Mouse (Mus musculus): ENCODE results near the gene Siglech. TPM values are rescaled to one million over a fixed set of nuclear protein-coding genes. Genes with fewer than 3 reads are reported as not detected.

The Siglech gene
- 0.86 and 1.0 TPM in 2 replicates for polyA plus RNA-seq (2014; fragmentation: Nextera tagmentation; extraction: Ambion mirVana)

GRCm38 (mm10) chr7:55767926-55768325 lies at the start of gene Siglech:
TSS of gene Siglech (plus strand) at chr7:55768178.
- H3K4me1 ChIP-seq (replicated peaks; ENCODE audit: control insufficient read depth, insufficient read depth, low read length) = no peaks in the 10 kb centered on the region
- ATAC-seq (ENCODE audit: low FRiP score) (no peak), DNase-seq (ENCODE audit: low spot score) (no peak)
- H3K27ac ChIP-seq (ENCODE audit: low read depth, low read length) = no peak within 1 kb of the TSS
- H3K9me3 ChIP-seq (ENCODE audit: control insufficient read depth, low read length) = no peaks in the 10 kb centered on the region
- WGBS = 52% methylated on average over 3 of the region's 3 CpGs
- no peak within 1 kb of the TSS for H3K4me3 ChIP-seq (ENCODE audit: low read depth, low read length)
- no peak within 1 kb of the TSS for H3K9ac ChIP-seq (ENCODE audit: low read depth, low read length)
- no peaks in the 10 kb centered on the region for H3K27me3 ChIP-seq (ENCODE audit: control insufficient read depth, insufficient read depth, low read length)
- no peak within 1 kb of the TSS for H3K4me2 ChIP-seq (replicated peaks; ENCODE audit: low read depth, low read length)
- H3K36me3 ChIP-seq (ENCODE audit: control insufficient read depth, insufficient read depth, low read length) = no peaks in the 10 kb centered on the region

GRCm38 (mm10) chr7:55722673-55723072 lies 45.3 kb upstream of the Siglech start:
- DNase-seq (ENCODE audit: low spot score) (no peak), ATAC-seq (ENCODE audit: low FRiP score) (no peak)
- 81% methylated on average over 7 of the region's 7 CpGs for WGBS
- H3K4me3 ChIP-seq (ENCODE audit: low read depth, low read length) = no peak overlapping the region
- no peak overlapping the region for H3K9ac ChIP-seq (ENCODE audit: low read depth, low read length)
- H3K4me2 ChIP-seq (replicated peaks; ENCODE audit: low read depth, low read length) = no peak overlapping the region
- no peaks in the 10 kb centered on the region for H3K36me3 ChIP-seq (ENCODE audit: control insufficient read depth, insufficient read depth, low read length)
- H3K4me1 ChIP-seq (replicated peaks; ENCODE audit: control insufficient read depth, insufficient read depth, low read length) = no peaks in the 10 kb centered on the region
- no peaks in the 10 kb centered on the region for H3K27me3 ChIP-seq (ENCODE audit: control insufficient read depth, insufficient read depth, low read length)
- no peak overlapping the region for H3K27ac ChIP-seq (ENCODE audit: low read depth, low read length)
- H3K9me3 ChIP-seq (ENCODE audit: control insufficient read depth, low read length) = no peaks in the 10 kb centered on the region

GRCm38 (mm10) chr7:55728903-55729302 lies 39.1 kb upstream of the Siglech start:
- no peak overlapping the region for H3K4me3 ChIP-seq (ENCODE audit: low read depth, low read length)
- no peak overlapping the region for H3K27ac ChIP-seq (ENCODE audit: low read depth, low read length)
- WGBS = 95% methylated on average over 1 of the region's 1 CpGs
- no peaks in the 10 kb centered on the region for H3K9me3 ChIP-seq (ENCODE audit: control insufficient read depth, low read length)
- no peaks in the 10 kb centered on the region for H3K4me1 ChIP-seq (replicated peaks; ENCODE audit: control insufficient read depth, insufficient read depth, low read length)
- no peak overlapping the region for H3K4me2 ChIP-seq (replicated peaks; ENCODE audit: low read depth, low read length)
- H3K27me3 ChIP-seq (ENCODE audit: control insufficient read depth, insufficient read depth, low read length) = no peaks in the 10 kb centered on the region
- ATAC-seq (ENCODE audit: low FRiP score) (no peak), DNase-seq (ENCODE audit: low spot score) (no peak)
- no peaks in the 10 kb centered on the region for H3K36me3 ChIP-seq (ENCODE audit: control insufficient read depth, insufficient read depth, low read length)
- H3K9ac ChIP-seq (ENCODE audit: low read depth, low read length) = no peak overlapping the region

DNA sequence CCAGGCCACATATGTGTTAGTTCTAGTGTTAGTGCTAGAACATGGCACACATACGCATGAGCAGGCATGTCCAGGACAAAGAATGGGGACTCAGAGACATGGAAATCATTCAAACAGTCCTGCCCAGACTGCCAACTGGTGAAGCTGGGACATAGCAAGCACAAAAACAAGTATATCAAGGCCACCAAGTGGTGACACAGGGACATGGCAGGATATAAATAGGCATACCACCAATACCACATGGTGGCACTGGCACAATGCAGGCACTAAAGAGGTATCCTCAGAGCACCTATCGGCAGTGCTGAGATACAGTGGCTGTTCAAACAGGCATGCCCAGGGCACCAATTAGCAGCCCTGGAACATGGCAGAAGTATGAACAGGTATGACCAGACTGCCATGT lies 33.5 kb upstream of the Siglech start:
- ATAC-seq (ENCODE audit: low FRiP score) (no peak), DNase-seq (ENCODE audit: low spot score) (no peak)
- Histone ChIP-seq H3K4me1 (replicated peaks; ENCODE audit: control insufficient read depth, insufficient read depth, low read length) (no peaks in the 10 kb centered on the region), H3K27me3 (ENCODE audit: control insufficient read depth, insufficient read depth, low read length) (no peaks in the 10 kb centered on the region), H3K4me3 (ENCODE audit: low read depth, low read length) (no peak overlapping the region), H3K36me3 (ENCODE audit: control insufficient read depth, insufficient read depth, low read length) (no peaks in the 10 kb centered on the region), H3K27ac (ENCODE audit: low read depth, low read length) (no peak overlapping the region), H3K9ac (ENCODE audit: low read depth, low read length) (no peak overlapping the region), H3K4me2 (replicated peaks; ENCODE audit: low read depth, low read length) (no peak overlapping the region), H3K9me3 (ENCODE audit: control insufficient read depth, low read length) (no peaks in the 10 kb centered on the region)
- 97% methylated on average over 2 of the region's 2 CpGs for WGBS

GRCm38 (mm10) chr7:55737125-55737912 lies 30.7 kb upstream of the Siglech start:
- Histone ChIP-seq H3K9me3 (ENCODE audit: control insufficient read depth, low read length) (no peaks in the 10 kb centered on the region), H3K27me3 (ENCODE audit: control insufficient read depth, insufficient read depth, low read length) (no peaks in the 10 kb centered on the region), H3K4me1 (replicated peaks; ENCODE audit: control insufficient read depth, insufficient read depth, low read length) (no peaks in the 10 kb centered on the region), H3K4me2 (replicated peaks; ENCODE audit: low read depth, low read length) (no peak overlapping the region), H3K27ac (ENCODE audit: low read depth, low read length) (no peak overlapping the region), H3K36me3 (ENCODE audit: control insufficient read depth, insufficient read depth, low read length) (no peaks in the 10 kb centered on the region), H3K4me3 (ENCODE audit: low read depth, low read length) (no peak overlapping the region), H3K9ac (ENCODE audit: low read depth, low read length) (no peak overlapping the region)
- WGBS = 57% methylated on average over 4 of the region's 4 CpGs
- peak; percentile 63 for ATAC-seq (ENCODE audit: low FRiP score)
- peak; percentile 39 for DNase-seq (ENCODE audit: low spot score)

- no peak overlapping the region for H3K9ac ChIP-seq (ENCODE audit: low read depth, low read length)
- H3K4me2 ChIP-seq (replicated peaks; ENCODE audit: low read depth, low read length) = no peak overlapping the region
- no peak for ATAC-seq (ENCODE audit: low FRiP score)
These were observed 24.2 kb upstream of the Siglech start for GRCm38 (mm10) chr7:55743614-55744267.

GRCm38 (mm10) chr7:55744566-55745220 lies 23.3 kb upstream of the Siglech start:
- 0 out of 2 replicates have a peak, but pooled peaks have one; percentile 25 for ATAC-seq (ENCODE audit: low FRiP score)
- H3K4me1 ChIP-seq (replicated peaks; ENCODE audit: control insufficient read depth, insufficient read depth, low read length) = no peaks in the 10 kb centered on the region
- peak; percentile 11 for DNase-seq (ENCODE audit: low spot score)

More at GRCm38 (mm10) chr7:55743614-55744267, 24.2 kb upstream of the Siglech start:
- Histone ChIP-seq H3K36me3 (ENCODE audit: control insufficient read depth, insufficient read depth, low read length) (no peaks in the 10 kb centered on the region), H3K27me3 (ENCODE audit: control insufficient read depth, insufficient read depth, low read length) (no peaks in the 10 kb centered on the region), H3K9me3 (ENCODE audit: control insufficient read depth, low read length) (no peaks in the 10 kb centered on the region), H3K27ac (ENCODE audit: low read depth, low read length) (no peak overlapping the region), H3K4me3 (ENCODE audit: low read depth, low read length) (no peak overlapping the region), H3K4me1 (replicated peaks; ENCODE audit: control insufficient read depth, insufficient read depth, low read length) (no peaks in the 10 kb centered on the region)
- DNase-seq (ENCODE audit: low spot score) = no peak
- WGBS = 95% methylated on average over 3 of the region's 3 CpGs

DNA sequence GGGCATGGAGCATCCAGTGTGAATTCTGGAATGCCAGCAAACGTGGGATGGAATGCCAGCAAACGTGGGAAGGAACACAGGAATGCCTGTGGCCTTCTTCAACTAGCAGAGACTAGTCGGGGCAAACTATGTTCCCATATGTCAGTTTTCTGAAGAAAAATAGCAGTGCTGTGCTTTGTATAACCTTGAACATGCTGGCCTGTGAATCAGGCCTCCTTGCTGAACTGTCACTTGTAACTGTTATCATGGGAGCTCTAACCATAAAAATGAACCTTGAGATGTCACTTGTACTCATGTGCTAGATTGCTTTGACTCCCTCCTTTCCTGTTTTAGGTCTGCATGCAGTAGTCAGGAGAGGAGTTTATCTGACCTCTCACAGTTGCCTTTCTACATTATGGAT lies 17.1 kb upstream of the Siglech start:
- ATAC-seq (ENCODE audit: low FRiP score) = no peak
- no peak overlapping the region for H3K27ac ChIP-seq (ENCODE audit: low read depth, low read length)
- no peak overlapping the region for H3K4me2 ChIP-seq (replicated peaks; ENCODE audit: low read depth, low read length)
- no peaks in the 10 kb centered on the region for H3K9me3 ChIP-seq (ENCODE audit: control insufficient read depth, low read length)
- H3K36me3 ChIP-seq (ENCODE audit: control insufficient read depth, insufficient read depth, low read length) = no peaks in the 10 kb centered on the region
- no peak overlapping the region for H3K9ac ChIP-seq (ENCODE audit: low read depth, low read length)
- H3K4me1 ChIP-seq (replicated peaks; ENCODE audit: control insufficient read depth, insufficient read depth, low read length) = no peaks in the 10 kb centered on the region
- no peaks in the 10 kb centered on the region for H3K27me3 ChIP-seq (ENCODE audit: control insufficient read depth, insufficient read depth, low read length)
- no peak overlapping the region for H3K4me3 ChIP-seq (ENCODE audit: low read depth, low read length)
- no peak for DNase-seq (ENCODE audit: low spot score)
- 81% methylated on average over 3 of the region's 3 CpGs for WGBS

More at GRCm38 (mm10) chr7:55744566-55745220, 23.3 kb upstream of the Siglech start:
- H3K9me3 ChIP-seq (ENCODE audit: control insufficient read depth, low read length) = no peaks in the 10 kb centered on the region
- no peak overlapping the region for H3K4me3 ChIP-seq (ENCODE audit: low read depth, low read length)
- H3K27me3 ChIP-seq (ENCODE audit: control insufficient read depth, insufficient read depth, low read length) = no peaks in the 10 kb centered on the region
- no peak overlapping the region for H3K27ac ChIP-seq (ENCODE audit: low read depth, low read length)
- whole genome bisulfite sequencing = 42% methylated on average over 10 of the region's 10 CpGs
- no peaks in the 10 kb centered on the region for H3K36me3 ChIP-seq (ENCODE audit: control insufficient read depth, insufficient read depth, low read length)
- H3K9ac ChIP-seq (ENCODE audit: low read depth, low read length) = no peak overlapping the region
- no peak overlapping the region for H3K4me2 ChIP-seq (replicated peaks; ENCODE audit: low read depth, low read length)
